Mouse (Mus musculus) limb, embryonic 13.5 days (tissue): ENCODE data around the gene Kcnc2. TPM values are rescaled to one million over a fixed set of nuclear protein-coding genes. Genes with fewer than 3 reads are reported as not detected.

Experiments used
- ATAC-seq: fragments of 200-750 bp; cut with Nextera tagmentation; 2 replicates; pipeline ENCODE4 v1.8.0; 2017; ENCODE audit warnings: low read depth, moderate number of reproducible peaks, moderate TSS enrichment; ENCODE audit not compliant: low FRiP score
- H3K27ac ChIP-seq: fragments of 300-500 bp; sonication (generic); 2 replicates; pipeline ENCODE4 v1.5.1; 2015; ENCODE audit warnings: inconsistent platforms, mild to moderate bottlenecking, moderate library complexity
- H3K27me3 ChIP-seq: fragments of 300-500 bp; sonication (generic); 2 replicates; pipeline ENCODE4 v1.6.1; 2015; ENCODE audit warnings: mild to moderate bottlenecking, inconsistent platforms
- H3K36me3 ChIP-seq: fragments of 300-500 bp; sonication (generic); 2 replicates; pipeline ENCODE4 v1.6.1; 2015; ENCODE audit warnings: inconsistent platforms, mild to moderate bottlenecking, moderate library complexity
- H3K4me1 ChIP-seq: fragments of 300-500 bp; sonication (generic); 2 replicates; pipeline ENCODE4 v1.6.1; 2015; ENCODE audit warnings: inconsistent platforms
- H3K4me2 ChIP-seq: fragments of 300-500 bp; sonication (generic); replicated peaks from 2 replicates; pipeline ENCODE4 v1.6.1; 2015; ENCODE audit warnings: inconsistent platforms, mild to moderate bottlenecking, moderate library complexity
- H3K4me3 ChIP-seq: fragments of 300-500 bp; sonication (generic); 2 replicates; pipeline ENCODE4 v1.5.1; 2015; ENCODE audit warnings: moderate library complexity, mild to moderate bottlenecking, inconsistent platforms
- H3K9ac ChIP-seq: fragments of 300-500 bp; sonication (generic); 2 replicates; pipeline ENCODE4 v1.6.1; 2015; ENCODE audit warnings: mild to moderate bottlenecking, inconsistent platforms
- H3K9me3 ChIP-seq: fragments of 300-500 bp; sonication (generic); 2 replicates; pipeline ENCODE4 v1.6.1; 2016; ENCODE audit warnings: inconsistent platforms
- WGBS: fragments of 180-500 bp; shearing (Covaris S2); methylation state at CpG from one replicate; pipeline ENCODE4 v1.1.7; 2015; 5-methylcytosine and 5-hydroxymethylcytosine counted together
- polyA plus RNA-seq: library from polyadenylated mRNA; unstranded; fragments of >200 nt; fragmentation: Nextera tagmentation; extraction: Ambion mirVana; gene quantifications from 2 replicates; pipeline ENCODE4 v1.2.1, GENCODE M21; 2015

Kcnc2 gene
- polyA plus RNA-seq, 1 experiment from 2014 or later: 0.51 TPM

- no peak overlapping the region for H3K4me2 ChIP-seq
- no peak for ATAC-seq
- H3K4me3 ChIP-seq: no peak overlapping the region
- no peaks in the 10 kb centered on the region for H3K27me3 ChIP-seq
- H3K27ac ChIP-seq: no peak overlapping the region
- no peaks in the 10 kb centered on the region for H3K4me1 ChIP-seq
- no peak overlapping the region for H3K9ac ChIP-seq
- no peaks in the 10 kb centered on the region for H3K9me3 ChIP-seq
- no peaks in the 10 kb centered on the region for H3K36me3 ChIP-seq
Measured at GRCm38 (mm10) chr10:112485819-112486218, 214.9 kb downstream of the Kcnc2 start.

- Histone ChIP-seq H3K4me1 (no peaks in the 10 kb centered on the region), H3K27ac (no peak overlapping the region), H3K4me3 (no peak overlapping the region), H3K27me3 (no peaks in the 10 kb centered on the region), H3K4me2 (no peak overlapping the region), H3K9ac (no peak overlapping the region), H3K36me3 (no peaks in the 10 kb centered on the region), H3K9me3 (no peaks in the 10 kb centered on the region)
- ATAC-seq: no peak
- WGBS: 77% methylated on average over 4 of the region's 4 CpGs
Measured at GRCm38 (mm10) chr10:112488751-112489150, 217.8 kb downstream of the Kcnc2 start.

Other genes starting within 250 kb of the Kcnc2 start
- not detected in 2 replicates for gene Glipr1l1, start 210.9 kb upstream of the Kcnc2 start, polyA plus RNA-seq
- gene Glipr1l2, start 187.8 kb upstream of the Kcnc2 start, polyA plus RNA-seq: not detected in 2 replicates
- gene Glipr1l3, start 110.8 kb upstream of the Kcnc2 start, polyA plus RNA-seq: not detected in 2 replicates
- gene Caps2, start 107.5 kb upstream of the Kcnc2 start, polyA plus RNA-seq: 0.57 and 1.0 TPM in 2 replicates